Comparison of ENCODE assay signal across 12 mouse cellular contexts in the genomic region with DNA sequence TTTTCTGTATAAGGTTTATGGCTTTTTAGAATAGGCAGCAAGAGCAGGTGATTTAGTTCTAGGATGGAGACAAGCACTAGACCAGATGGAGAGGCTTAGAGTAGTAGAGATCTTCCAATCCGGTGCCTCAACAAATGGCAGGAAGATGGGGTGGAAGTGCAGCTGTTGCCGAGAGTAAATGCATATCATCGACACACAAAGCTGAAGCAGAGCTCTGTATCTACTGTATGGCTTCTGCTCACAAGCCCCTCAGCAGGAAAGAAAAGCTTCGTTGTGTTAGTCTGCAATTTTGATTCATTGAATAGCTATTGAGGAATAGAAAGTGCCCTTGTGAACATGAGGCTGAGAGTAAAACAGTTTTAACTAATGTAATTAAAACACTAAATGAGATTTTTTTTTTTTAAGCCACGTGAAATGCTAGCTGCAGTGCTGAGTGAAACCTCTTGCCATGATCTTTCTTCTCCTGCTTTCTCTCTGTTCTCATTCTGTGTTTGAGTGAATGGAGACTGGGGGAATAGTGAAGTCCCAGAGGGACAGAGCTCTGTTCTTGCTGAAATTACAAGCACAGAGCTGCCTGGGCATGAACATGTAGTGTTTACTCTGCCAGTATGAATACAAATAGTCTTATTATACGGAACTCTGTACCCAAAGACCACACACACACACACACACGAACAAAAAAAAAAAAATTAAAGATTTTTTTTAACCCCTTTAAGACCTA.
DNase-seq lines count a peak whose midpoint lies in the region; ATAC-seq lines count a peak whose summit lies in the region.
"Had no signal": no experiment of that assay in that cellular context is flagged by ENCODE, and none has a peak within 500 bp of the region (broad histone marks: within the 10 kb centered on the region; RNA-seq: fewer than 3 reads in every experiment).

No protein-coding gene starts in this region.

- no peaks in the 10 kb centered on the region for H3K9me3 ChIP-seq in forebrain, embryonic 13.5 days (replicated peaks)
- no peaks in the 10 kb centered on the region for H3K9me3 ChIP-seq in midbrain, embryonic 13.5 days
- H3K9me3 ChIP-seq in liver, embryonic 12.5 days (replicated peaks), result no peaks in the 10 kb centered on the region
- H3K9me3 ChIP-seq: heart, embryonic 10.5 days had no signal

- H3K4me3 ChIP-seq in forebrain, embryonic 13.5 days, result no peak overlapping the region
- H3K4me3 ChIP-seq in midbrain, embryonic 13.5 days (replicated peaks), result no peak overlapping the region
- H3K4me3 ChIP-seq in liver, embryonic 12.5 days, result no peak overlapping the region
- H3K4me3 ChIP-seq: heart, embryonic 10.5 days had no signal

- H3K4me1 ChIP-seq in forebrain, embryonic 13.5 days, result peaks cover 17% of the 10 kb centered on the region
- peaks cover 14% of the 10 kb centered on the region for H3K4me1 ChIP-seq in midbrain, embryonic 13.5 days (replicated peaks)
- H3K4me1 ChIP-seq in liver, embryonic 12.5 days, result no peaks in the 10 kb centered on the region
- H3K4me1 ChIP-seq: heart, embryonic 10.5 days had no signal

- 31% methylated on average over 7 of the region's 7 CpGs for WGBS in forebrain, embryonic 13.5 days
- WGBS in midbrain, embryonic 13.5 days, result 44% methylated on average over 7 of the region's 7 CpGs
- 75% methylated on average over 7 of the region's 7 CpGs for WGBS in liver, embryonic 12.5 days (ENCODE audit: insufficient replicate concordance)

- H3K9ac ChIP-seq in forebrain, embryonic 13.5 days, result no peak overlapping the region
- H3K9ac ChIP-seq in midbrain, embryonic 13.5 days (replicated peaks), result no peak overlapping the region
- H3K9ac ChIP-seq in liver, embryonic 12.5 days, result no peak overlapping the region
- H3K9ac ChIP-seq: lung, embryonic 14.5 days had no signal

- peak overlapping the region; percentile 12; the same call in 1 of the 2 replicates for H3K4me2 ChIP-seq in forebrain, embryonic 13.5 days
- H3K4me2 ChIP-seq in midbrain, embryonic 13.5 days (replicated peaks), result no peak overlapping the region
- no peak overlapping the region for H3K4me2 ChIP-seq in liver, embryonic 12.5 days
- H3K4me2 ChIP-seq: lung, embryonic 14.5 days had no signal

- intact Hi-C loops in gastrocnemius, postnatal 36 days (cut with DNase I), result no loop called here

- peaks cover 5% of the 10 kb centered on the region; the same call in 1 of the 2 replicates for H3K36me3 ChIP-seq in forebrain, embryonic 13.5 days (ENCODE audit: poor library complexity, severe bottlenecking)
- H3K36me3 ChIP-seq in midbrain, embryonic 13.5 days, result peaks cover 6% of the 10 kb centered on the region; the same call in 1 of the 2 replicates
- peaks cover 53% of the 10 kb centered on the region for H3K36me3 ChIP-seq in liver, embryonic 12.5 days

- no peaks in the 10 kb centered on the region for H3K27me3 ChIP-seq in forebrain, embryonic 13.5 days
- H3K27me3 ChIP-seq in midbrain, embryonic 13.5 days, result no peaks in the 10 kb centered on the region
- no peaks in the 10 kb centered on the region for H3K27me3 ChIP-seq in liver, embryonic 12.5 days (replicated peaks)

- DNase-seq in layer of hippocampus, adult 9-11 months, result peak; percentile 11
- DNase-seq in layer of hippocampus, postnatal 25 days (ENCODE audit: extremely low spot score in 1 of 2, low spot score in 1 of 2), result no peak
- peak; percentile 46 for DNase-seq in brain, adult 2 months (ENCODE audit: low read depth, low spot score)
- no peak for DNase-seq in heart, adult 8-10 months (ENCODE audit: low spot score)
- no peak for DNase-seq in gastrocnemius, postnatal 36 days
- DNase-seq: cerebellum, adult 9-11 months; lung, embryonic 14.5 days; thymus, adult 18-20 months had no signal

- ATAC-seq in forebrain, embryonic 13.5 days, result peak; percentile 58; the same call in 1 of the 2 replicates
- ATAC-seq in midbrain, embryonic 13.5 days, result peak; percentile 58; the same call in 1 of the 2 replicates
- ATAC-seq in liver, embryonic 12.5 days, result no peak

- peak overlapping the region; percentile 78 for H3K27ac ChIP-seq in forebrain, embryonic 13.5 days
- H3K27ac ChIP-seq in midbrain, embryonic 13.5 days, result peak overlapping the region; percentile 77
- no peak overlapping the region for H3K27ac ChIP-seq in liver, embryonic 12.5 days
- H3K27ac ChIP-seq: heart, embryonic 10.5 days had no signal

Comparison
In these comparisons a context has a peak if more than half of its experiments do, and no peak if none do; other contexts are left out.
1. DNase-seq: peak in layer of hippocampus, adult 9-11 months (single experiment) and brain, adult 2 months (single experiment); none in layer of hippocampus, postnatal 25 days (0 of 2), heart, adult 8-10 months (single experiment) and gastrocnemius, postnatal 36 days (0 of 2).